Mouse (Mus musculus) urinary bladder, postnatal 36 days (tissue): Measurements from ENCODE around the gene Aanat.

Experiments
- DNase-seq, 2 experiments: peaks; one replicate each; pipeline ENCODE4 v3.0.0; 2022; ENCODE audit warnings: low spot score in 2 of 2, mixed read lengths in 1 of 2

The Aanat gene

GRCm38 (mm10) chr11:116574982-116575381, 11.2 kb upstream of the Aanat start:
- DNase-seq = no peak

GRCm38 (mm10) chr11:116575396-116575795, 10.8 kb upstream of the Aanat start:
- no peak for DNase-seq

DNA sequence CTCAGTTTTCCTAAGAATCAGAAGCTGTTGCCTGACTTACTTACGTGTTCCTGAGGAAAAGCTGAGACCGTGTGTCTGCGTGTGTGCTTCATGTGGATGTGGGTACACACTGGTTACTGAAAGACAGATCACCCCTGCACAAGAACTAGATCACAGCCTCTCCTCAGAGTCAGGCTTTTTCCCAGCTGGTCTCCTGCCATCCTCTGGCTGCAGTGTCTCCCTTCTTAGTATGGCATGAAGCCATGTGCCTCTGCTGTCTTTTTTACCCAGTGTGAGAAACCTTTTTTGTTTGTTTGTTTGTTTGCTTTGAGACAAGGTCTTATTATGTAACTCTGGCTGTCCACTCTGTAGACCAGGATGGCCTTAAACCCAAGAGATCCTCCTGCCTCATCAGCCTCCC, 7.0 kb upstream of the Aanat start:
- no peak for DNase-seq

GRCm38 (mm10) chr11:116580031-116580652, 6.1 kb upstream of the Aanat start:
- no peak for DNase-seq

DNA sequence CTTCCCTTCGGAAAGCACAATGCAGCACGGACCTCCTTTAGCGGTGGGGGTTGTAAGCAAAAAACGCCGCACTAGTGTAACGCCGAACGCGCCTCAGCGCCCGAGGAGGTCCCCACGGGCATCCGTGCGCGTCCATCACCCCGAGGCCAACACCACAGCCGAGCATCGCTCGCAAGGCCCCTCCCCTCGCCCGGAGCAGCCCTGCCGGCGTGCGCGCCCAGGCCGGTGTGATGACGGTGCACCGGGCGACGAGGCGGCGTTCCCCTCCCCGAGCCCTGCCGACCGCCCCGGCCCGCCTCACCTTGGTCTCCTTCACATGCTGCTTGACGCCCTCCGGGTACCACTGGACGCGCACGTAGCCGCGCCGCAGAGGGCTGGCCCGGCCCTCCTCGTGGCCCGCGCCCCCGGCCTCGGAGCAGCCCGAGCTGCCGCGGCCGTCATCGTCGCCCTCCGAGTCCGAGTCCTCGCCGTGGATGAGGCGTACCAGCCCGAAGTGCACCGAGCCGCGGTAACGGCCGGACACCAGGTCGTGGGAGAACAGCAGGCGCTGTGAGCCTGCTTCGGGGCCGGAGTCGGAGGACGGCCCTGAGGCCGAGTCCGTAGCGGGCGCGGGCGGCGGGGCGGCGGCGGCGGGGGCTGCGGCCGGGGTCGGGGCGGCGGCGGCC, 5.4 kb upstream of the Aanat start:
- DNase-seq = peak; percentile 27 to 30

DNA sequence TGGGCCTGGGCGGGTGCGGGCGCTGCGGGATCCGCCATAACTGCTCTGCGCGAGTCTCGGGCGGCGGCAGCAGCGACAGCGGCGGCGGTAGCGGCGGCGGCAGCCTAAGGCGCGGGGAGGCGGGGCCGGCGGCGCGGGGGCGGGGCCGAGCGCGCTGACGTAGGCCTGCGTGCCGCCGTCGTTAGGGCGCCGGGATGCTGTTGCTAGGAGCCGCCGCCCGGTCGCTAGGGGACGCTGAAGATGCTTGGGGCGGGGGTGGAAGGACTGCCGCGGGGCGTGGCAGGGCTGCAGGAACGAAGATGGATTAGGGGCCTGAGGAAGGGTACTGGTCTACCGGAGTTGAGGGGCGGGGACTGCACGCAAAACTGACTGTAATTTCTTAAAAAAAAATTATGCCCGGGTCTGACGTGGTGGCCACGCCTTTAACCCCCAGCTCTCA, 4.8 kb upstream of the Aanat start, which contains the start of gene Ube2o:
Gene Ube2o, minus strand, starts transcription at position 72 of the 439 bp plus-strand sequence.
- DNase-seq = peak; percentile 71 to 83

- no peak for DNase-seq
These were observed 550 bp upstream of the Aanat start for GRCm38 (mm10) chr11:116585682-116586081.

GRCm38 (mm10) chr11:116586801-116587631, 784 bp downstream of the Aanat start:
- peak; percentile 54 to 72 for DNase-seq

DNA sequence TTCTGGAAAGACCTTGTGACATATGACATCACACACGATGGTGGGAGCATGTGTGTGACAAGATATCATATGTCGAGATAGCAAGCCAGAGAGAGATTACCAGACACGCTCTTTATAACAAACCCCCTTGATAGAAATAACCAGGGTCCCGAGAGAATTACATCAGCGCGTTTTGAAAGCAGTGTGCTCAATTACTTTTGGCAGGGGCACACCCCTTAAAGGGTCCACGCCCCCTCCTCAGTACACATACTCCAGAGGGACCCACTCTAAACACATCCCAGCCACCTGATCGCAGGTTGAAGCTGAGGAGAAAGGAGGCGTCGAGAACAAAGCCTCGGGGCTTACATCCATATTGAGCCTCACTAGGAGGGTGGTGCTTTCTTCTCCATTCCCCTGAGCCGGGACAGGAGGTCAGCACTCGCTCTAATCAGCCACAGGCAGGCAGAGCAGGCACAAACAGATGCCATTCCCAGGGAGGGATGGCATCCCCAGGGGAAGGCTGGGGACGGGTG, 2.8 kb downstream of the Aanat start:
- no peak for DNase-seq

- DNase-seq = no peak
These were observed 3.3 kb downstream of the Aanat start for GRCm38 (mm10) chr11:116589574-116589973.

DNA sequence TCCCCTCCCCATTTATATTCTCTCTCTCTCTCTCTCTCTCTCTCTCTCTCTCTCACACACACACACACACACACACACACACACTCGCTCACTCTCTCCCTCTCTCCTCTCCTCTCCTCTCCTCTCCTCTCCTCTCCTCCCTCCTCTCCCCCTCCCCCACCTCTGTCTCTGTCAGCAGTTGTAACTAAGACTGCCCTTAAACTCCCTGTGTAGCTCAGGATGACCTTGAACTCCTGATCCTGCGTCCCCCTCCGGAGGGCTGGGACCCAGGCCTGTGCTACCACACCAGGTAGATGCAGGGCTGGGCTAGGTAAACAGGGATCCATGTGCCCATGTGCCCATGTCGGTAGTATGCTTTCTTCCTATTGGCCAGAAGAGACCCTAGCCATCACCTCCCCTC, 5.4 kb downstream of the Aanat start:
- no peak for DNase-seq

GRCm38 (mm10) chr11:116592428-116592827, 6.2 kb downstream of the Aanat start:
- DNase-seq = peak; percentile 91 to 92

DNA sequence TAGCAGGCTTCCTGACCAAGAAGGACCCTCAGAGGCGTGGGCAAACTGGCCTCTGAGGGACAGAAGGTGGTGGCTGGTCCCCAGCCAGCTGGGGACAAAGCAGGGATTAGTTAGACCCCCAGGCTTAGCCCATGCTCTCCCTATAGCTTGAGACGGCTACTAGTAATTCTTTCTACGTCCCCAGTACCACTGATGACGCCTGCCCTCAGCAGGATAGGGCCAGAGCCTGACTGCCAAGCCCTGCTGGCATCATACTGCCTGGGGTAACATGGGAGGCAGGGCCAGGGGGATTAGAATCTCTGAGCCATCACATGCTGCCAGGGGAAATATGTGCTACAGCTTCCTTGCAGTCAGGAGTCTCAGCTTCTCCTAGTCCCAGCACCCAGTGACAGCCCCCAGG, 7.1 kb downstream of the Aanat start:
- DNase-seq = no peak

DNA sequence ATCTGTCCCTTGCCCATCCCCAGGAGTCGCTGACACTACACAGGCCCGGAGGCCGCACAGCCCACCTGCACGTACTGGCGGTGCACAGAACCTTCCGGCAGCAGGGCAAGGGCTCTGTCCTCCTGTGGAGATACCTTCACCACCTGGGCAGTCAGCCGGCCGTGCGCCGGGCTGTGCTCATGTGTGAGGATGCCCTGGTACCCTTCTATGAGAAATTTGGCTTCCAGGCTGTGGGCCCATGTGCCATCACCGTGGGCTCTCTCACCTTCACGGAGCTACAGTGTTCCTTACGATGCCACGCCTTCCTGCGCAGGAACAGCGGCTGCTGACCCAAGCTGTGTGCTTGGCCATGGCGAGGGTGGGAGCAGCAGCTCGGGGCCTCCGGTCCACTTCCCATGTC, 10.5 kb downstream of the Aanat start:
- no peak for DNase-seq

DNA sequence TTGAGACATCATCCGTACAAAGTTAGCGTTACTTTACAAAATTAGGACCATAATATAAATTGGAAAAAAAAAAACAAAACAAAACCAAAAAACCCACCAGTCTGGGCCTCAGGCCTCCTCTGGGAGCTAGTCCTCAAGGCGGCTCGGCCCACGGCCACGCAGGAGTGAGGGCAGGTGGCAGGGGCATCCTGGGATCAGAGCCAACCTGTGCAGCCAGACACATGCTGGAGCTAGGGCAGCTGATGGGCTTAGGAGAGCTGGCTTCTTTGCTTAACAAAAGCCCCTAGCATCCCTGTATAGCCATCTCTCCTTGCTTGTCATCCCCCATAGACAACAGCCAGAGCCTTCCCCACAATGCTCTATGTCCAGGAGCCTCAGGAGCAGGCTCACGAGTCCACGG, 12.0 kb downstream of the Aanat start:
- DNase-seq = no peak

GRCm38 (mm10) chr11:116599230-116599629, 13.0 kb downstream of the Aanat start:
- DNase-seq = no peak

DNA sequence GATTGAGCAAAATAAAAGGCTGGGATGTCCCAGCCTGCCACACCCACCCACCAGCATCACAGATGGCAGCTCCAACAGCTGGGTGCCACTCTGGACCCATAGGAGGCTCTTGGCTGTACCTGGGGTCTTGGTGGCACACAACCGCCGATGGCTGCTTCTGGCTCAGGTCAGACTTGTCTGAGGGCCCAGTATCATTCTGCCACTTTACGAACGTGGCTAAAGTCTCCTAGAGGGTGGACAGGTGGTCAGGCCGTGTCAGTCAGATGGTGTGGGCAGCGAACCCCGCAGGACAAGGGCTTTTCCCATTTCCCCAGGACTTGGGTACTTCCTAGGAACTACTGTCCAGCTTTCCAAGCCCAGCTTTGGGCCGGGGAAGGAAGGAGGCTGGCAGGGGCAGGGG, 14.9 kb downstream of the Aanat start:
- no peak for DNase-seq

DNA sequence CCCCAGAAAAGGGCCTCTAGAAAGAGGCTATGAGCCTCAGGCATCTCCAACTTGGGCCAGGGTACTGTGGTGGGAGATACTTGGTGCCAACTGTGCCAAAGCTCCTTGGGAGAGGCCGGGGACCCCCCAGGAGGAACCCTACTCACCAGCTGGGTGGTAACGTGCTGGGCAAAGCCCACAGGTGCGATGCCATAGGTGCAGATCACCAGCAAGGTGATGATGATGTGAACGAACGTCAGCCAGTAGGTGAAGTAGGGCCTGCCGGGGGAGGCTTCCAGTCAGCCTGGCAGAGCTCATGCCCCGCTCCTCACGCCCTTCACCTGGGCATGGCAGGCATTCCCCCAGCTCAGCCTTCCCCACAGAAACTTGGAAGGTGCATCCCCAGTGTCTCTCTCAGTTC, 15.8 kb downstream of the Aanat start:
- no peak for DNase-seq

DNA sequence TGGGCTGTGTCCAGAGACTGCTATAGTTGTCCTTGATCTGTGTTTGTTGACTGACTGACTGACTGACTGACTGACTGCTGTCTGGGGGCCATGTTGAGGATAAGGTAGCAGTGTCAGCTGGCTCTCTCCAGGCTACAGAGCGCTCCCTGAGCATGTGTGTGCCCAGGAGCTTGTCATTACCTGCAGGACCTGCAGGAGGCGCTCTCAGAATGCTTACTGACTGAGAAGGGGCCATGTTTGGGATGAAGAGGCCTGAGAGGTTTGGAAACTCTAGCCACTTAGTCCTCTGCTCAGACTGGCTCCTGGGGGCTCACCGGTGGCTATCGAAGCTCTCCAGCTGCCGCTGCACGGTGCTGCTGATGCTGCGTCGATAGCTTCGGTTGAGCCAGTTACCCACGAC, 17.1 kb downstream of the Aanat start:
- DNase-seq = no peak

DNA sequence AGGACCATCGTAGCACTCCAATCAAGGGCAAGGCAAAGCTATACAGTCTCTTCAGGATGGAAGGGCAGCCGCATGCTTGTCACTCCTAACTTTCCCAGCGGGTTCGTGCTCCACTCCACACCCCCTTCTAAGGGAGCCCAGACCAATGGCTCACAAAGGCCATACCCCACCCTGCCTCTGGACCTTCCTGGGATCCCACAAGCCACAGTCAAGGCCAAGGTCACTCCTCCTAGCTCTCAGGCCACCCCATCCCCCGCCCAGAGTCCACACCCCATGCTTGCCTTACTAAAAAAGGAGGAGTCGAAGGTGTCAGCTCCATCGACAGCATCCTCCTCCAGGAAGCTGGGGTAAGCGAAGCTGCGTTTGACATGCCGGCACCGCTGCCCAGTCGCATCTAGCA, 17.9 kb downstream of the Aanat start:
- no peak for DNase-seq

GRCm38 (mm10) chr11:116607717-116608116, 21.5 kb downstream of the Aanat start:
- DNase-seq = no peak

- no peak for DNase-seq
These were observed 23.9 kb downstream of the Aanat start for GRCm38 (mm10) chr11:116609965-116610630.
